Mouse (Mus musculus) limb, embryonic 10.5 days (tissue): Measurements from ENCODE around the gene Gm21970. TPM values are rescaled to one million over a fixed set of nuclear protein-coding genes. Genes with fewer than 3 reads are reported as not detected.
"Not testable (repeated sequence)": the region's sequence is repeated elsewhere in the genome, so short reads cannot be mapped to it uniquely, and the experiment has no call there.

ENCODE experiments used
- DNase-seq: peaks from one replicate; pipeline ENCODE4 v3.0.0-alpha.2; 2017; ENCODE audit warnings: low spot score
- H3K27ac ChIP-seq: fragments of 300-500 bp; sonication (generic); 2 replicates; pipeline ENCODE4 v1.5.1; 2016; ENCODE audit warnings: mild to moderate bottlenecking
- H3K27me3 ChIP-seq: fragments of 300-500 bp; sonication (generic); 2 replicates; pipeline ENCODE4 v1.6.1; 2016; ENCODE audit warnings: low read depth, mild to moderate bottlenecking; ENCODE audit not compliant: poor library complexity, severe bottlenecking
- H3K36me3 ChIP-seq: fragments of 300-500 bp; sonication (generic); 2 replicates; pipeline ENCODE4 v1.6.1; 2016; ENCODE audit warnings: mild to moderate bottlenecking, moderate library complexity
- H3K4me1 ChIP-seq: fragments of 300-500 bp; sonication (generic); 2 replicates; pipeline ENCODE4 v1.6.1; 2016
- H3K4me3 ChIP-seq: fragments of 300-500 bp; sonication (generic); 2 replicates; pipeline ENCODE4 v1.5.1; 2016; ENCODE audit warnings: mild to moderate bottlenecking, moderate library complexity
- H3K9me3 ChIP-seq: fragments of 300-500 bp; sonication (generic); replicated peaks from 2 replicates; pipeline ENCODE4 v1.6.1; 2016; ENCODE audit warnings: mild to moderate bottlenecking
- WGBS: fragments of 180-500 bp; shearing (Covaris S2); methylation state at CpG from one replicate; pipeline ENCODE4 v1.1.7; 2016; 5-methylcytosine and 5-hydroxymethylcytosine counted together
- polyA plus RNA-seq: library from polyadenylated mRNA; unstranded; fragments of >200 nt; fragmentation: Nextera tagmentation; extraction: Ambion mirVana; gene quantifications from 2 replicates; pipeline ENCODE4 v1.2.1, GENCODE M21; 2016

Gene Gm21970
- polyA plus RNA-seq, 1 experiment from 2014 or later: not detected

- peaks cover 16% of the 10 kb centered on the region for H3K4me1 ChIP-seq
- no peaks in the 10 kb centered on the region for H3K9me3 ChIP-seq
- WGBS: 92% methylated on average over 9 of the region's 9 CpGs
- H3K27ac ChIP-seq: no peak overlapping the region
- H3K27me3 ChIP-seq: no peaks in the 10 kb centered on the region
- H3K4me3 ChIP-seq: no peak overlapping the region
- no peak for DNase-seq
- H3K36me3 ChIP-seq: peaks cover 4% of the 10 kb centered on the region; the same call in 1 of the 2 replicates
Observed at GRCm38 (mm10) chr16:91415391-91416189, 24.1 kb downstream of the Gm21970 start.

- no peaks in the 10 kb centered on the region for H3K27me3 ChIP-seq
- 96% methylated on average over 6 of the region's 6 CpGs for WGBS
- no peak for DNase-seq
- H3K4me1 ChIP-seq: peaks cover 10% of the 10 kb centered on the region; the same call in 1 of the 2 replicates
- no peak overlapping the region for H3K27ac ChIP-seq
- no peaks in the 10 kb centered on the region for H3K9me3 ChIP-seq
- peaks cover 7% of the 10 kb centered on the region for H3K36me3 ChIP-seq
- no peak overlapping the region for H3K4me3 ChIP-seq
Observed at GRCm38 (mm10) chr16:91416357-91416756, 24.8 kb downstream of the Gm21970 start.

DNA sequence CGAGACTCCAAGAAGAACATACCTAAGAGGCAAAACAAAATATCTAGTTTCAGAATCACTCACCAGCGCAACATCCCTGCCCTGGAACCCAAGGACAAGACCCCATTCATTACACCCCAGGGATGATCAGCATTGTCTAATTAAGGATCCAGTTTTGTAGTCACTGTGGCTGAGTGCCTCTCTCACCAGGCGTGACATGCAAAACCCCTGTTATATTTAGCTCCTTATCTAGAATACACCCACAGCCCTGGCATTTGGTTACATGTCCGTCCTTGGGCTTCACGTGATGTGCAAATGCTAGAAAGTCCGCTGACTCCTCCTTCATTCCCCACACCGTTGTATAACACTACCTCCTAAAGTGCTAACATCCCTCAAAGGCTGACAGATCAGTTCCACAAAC lies 25.4 kb downstream of the Gm21970 start:
- Histone ChIP-seq H3K36me3 (peaks cover 9% of the 10 kb centered on the region), H3K27ac (no peak overlapping the region)
- 88% methylated on average over 7 of the region's 7 CpGs for WGBS

DNA sequence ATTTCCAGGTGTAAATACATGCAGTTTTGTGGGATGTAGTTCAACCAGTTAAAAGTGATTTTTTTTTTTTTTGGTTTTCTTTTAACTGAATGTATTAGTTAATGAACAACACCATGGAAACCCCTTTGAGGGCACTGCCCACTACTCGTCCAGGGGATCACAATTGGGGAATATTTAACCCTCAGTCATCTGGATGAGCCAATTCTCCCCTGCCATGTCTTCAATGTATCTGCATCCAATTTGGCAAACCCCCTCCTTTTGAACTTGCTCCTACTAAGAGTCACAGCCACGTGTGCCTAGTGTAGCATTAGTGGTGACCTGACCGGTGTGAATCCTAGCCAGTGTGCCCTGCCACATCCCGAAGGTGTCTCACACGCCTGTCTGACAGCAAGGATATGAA lies 27.0 kb downstream of the Gm21970 start:
- H3K9me3 ChIP-seq: no peaks in the 10 kb centered on the region
- 0 out of 2 replicates have a peak, but pooled peaks cover 1% of the 10 kb centered on the region for H3K4me1 ChIP-seq
- H3K36me3 ChIP-seq: peaks cover 9% of the 10 kb centered on the region
- H3K27me3 ChIP-seq: no peaks in the 10 kb centered on the region
- H3K27ac ChIP-seq: no peak overlapping the region
- H3K4me3 ChIP-seq: no peak overlapping the region
- WGBS: 83% methylated on average over 5 of the region's 5 CpGs
- DNase-seq: no peak

More for the DNA sequence above, 25.4 kb downstream of the Gm21970 start:
- Histone ChIP-seq H3K4me1 (peaks cover 10% of the 10 kb centered on the region; the same call in 1 of the 2 replicates), H3K27me3 (no peaks in the 10 kb centered on the region), H3K4me3 (no peak overlapping the region), H3K9me3 (no peaks in the 10 kb centered on the region)
- no peak for DNase-seq

DNA sequence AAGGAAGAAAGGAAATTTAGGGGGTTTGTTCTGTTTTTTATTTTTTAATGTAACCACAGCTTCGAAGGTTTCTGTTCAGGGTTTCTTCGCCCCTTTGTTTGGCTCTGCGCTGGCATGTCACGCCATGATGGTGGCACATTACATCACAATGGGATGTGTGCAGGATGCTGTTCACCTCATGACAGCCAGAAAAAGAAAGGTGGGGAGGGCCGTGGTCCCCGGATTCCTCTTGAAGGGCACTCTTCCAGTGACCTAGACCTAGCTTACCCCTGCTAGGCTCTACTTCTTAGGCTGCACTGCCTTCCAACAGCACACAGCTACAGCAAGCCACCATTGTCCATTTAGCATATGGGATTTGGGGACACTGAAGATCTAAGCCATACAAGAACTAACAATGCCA lies 34.3 kb downstream of the Gm21970 start:
- no peak overlapping the region for H3K27ac ChIP-seq
- 93% methylated on average over 6 of the region's 6 CpGs for WGBS
- no peak overlapping the region for H3K4me3 ChIP-seq
- peaks cover 14% of the 10 kb centered on the region for H3K36me3 ChIP-seq
- H3K9me3 ChIP-seq: no peaks in the 10 kb centered on the region
- no peaks in the 10 kb centered on the region for H3K27me3 ChIP-seq
- H3K4me1 ChIP-seq: peaks cover 14% of the 10 kb centered on the region
- DNase-seq: no peak

- no peak overlapping the region for H3K4me3 ChIP-seq
- WGBS: 82% methylated on average over 4 of the region's 4 CpGs
- DNase-seq: no peak
- peaks cover 14% of the 10 kb centered on the region for H3K4me1 ChIP-seq
- no peaks in the 10 kb centered on the region for H3K27me3 ChIP-seq
- H3K27ac ChIP-seq: no peak overlapping the region
- peaks cover 9% of the 10 kb centered on the region; the same call in 1 of the 2 replicates for H3K36me3 ChIP-seq
- no peaks in the 10 kb centered on the region for H3K9me3 ChIP-seq
Observed at GRCm38 (mm10) chr16:91426586-91426985, 35.1 kb downstream of the Gm21970 start.

DNA sequence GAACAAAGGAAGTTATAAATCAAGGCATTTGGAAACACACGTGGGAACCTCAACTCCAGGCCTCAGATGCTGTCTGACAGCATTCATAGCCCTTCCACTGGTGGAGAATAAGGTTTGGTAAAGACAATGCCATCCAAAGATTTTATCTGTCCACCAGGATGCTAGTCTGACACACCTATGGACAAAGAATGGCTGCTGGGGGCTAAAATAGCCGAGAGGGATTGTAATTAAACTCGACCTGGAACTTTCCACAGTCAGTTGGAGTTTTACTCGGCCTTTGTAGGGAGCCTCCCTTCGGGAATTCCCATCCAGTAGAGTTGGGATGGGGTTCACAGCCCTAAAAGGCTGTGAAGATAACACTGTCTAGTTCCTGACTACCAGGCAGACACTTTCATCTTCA lies 35.9 kb downstream of the Gm21970 start:
- Histone ChIP-seq H3K4me1 (peaks cover 14% of the 10 kb centered on the region), H3K4me3 (no peak overlapping the region), H3K9me3 (no peaks in the 10 kb centered on the region), H3K27me3 (no peaks in the 10 kb centered on the region), H3K36me3 (peaks cover 9% of the 10 kb centered on the region; the same call in 1 of the 2 replicates), H3K27ac (no peak overlapping the region)
- no peak for DNase-seq
- 72% methylated on average over 5 of the region's 5 CpGs for WGBS

- Histone ChIP-seq H3K27ac (no peak overlapping the region), H3K9me3 (no peaks in the 10 kb centered on the region), H3K4me1 (peaks cover 14% of the 10 kb centered on the region), H3K27me3 (no peaks in the 10 kb centered on the region), H3K4me3 (no peak overlapping the region), H3K36me3 (peaks cover 9% of the 10 kb centered on the region; the same call in 1 of the 2 replicates)
- WGBS: 71% methylated on average over 8 of the region's 8 CpGs
- DNase-seq: no peak
Observed at GRCm38 (mm10) chr16:91428259-91428865, 36.8 kb downstream of the Gm21970 start.

GRCm38 (mm10) chr16:91432720-91433328 lies 41.3 kb downstream of the Gm21970 start:
- Histone ChIP-seq H3K4me1 (peaks cover 9% of the 10 kb centered on the region), H3K4me3 (no peak overlapping the region), H3K9me3 (no peaks in the 10 kb centered on the region), H3K27me3 (no peaks in the 10 kb centered on the region), H3K27ac (no peak overlapping the region), H3K36me3 (no peaks in the 10 kb centered on the region)
- WGBS: 35% methylated on average over 5 of the region's 5 CpGs
- no peak for DNase-seq

DNA sequence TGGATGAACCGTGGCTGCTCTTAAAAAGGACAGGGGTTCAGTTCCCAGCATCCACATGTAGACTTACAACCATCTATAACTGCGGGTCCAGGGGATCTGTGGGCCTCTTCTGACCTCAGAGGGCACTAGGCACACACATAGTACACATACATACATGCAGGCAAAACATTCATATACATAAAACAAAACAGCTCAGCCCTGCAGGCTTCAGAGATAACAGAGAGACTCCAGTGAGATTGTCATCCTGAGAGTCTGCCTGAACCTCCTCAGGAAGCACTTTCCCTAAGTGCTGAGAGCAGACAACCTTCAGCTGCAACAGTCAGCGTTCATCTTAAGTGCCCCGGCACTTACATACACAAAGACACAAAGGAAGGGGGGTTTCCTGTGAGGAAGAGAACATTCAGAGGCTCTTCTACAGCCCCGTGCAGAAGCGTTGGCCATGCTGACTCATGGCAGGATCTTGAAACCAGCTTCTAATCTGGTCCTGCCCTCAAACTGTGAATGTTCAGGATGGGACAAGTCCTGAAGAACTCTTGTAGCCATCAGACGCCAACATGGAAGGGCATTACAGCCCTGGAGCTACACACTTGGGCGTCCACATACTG lies 41.9 kb downstream of the Gm21970 start:
- H3K4me3 ChIP-seq: no peak overlapping the region
- H3K27ac ChIP-seq: no peak overlapping the region
- H3K4me1 ChIP-seq: peaks cover 3% of the 10 kb centered on the region
- DNase-seq: no peak
- H3K27me3 ChIP-seq: no peaks in the 10 kb centered on the region
- 62% methylated on average over 8 of the region's 8 CpGs for WGBS
- no peaks in the 10 kb centered on the region for H3K9me3 ChIP-seq
- no peaks in the 10 kb centered on the region for H3K36me3 ChIP-seq

GRCm38 (mm10) chr16:91434119-91434518 lies 42.6 kb downstream of the Gm21970 start:
- Histone ChIP-seq H3K4me1 (0 out of 2 replicates have a peak, but pooled peaks cover 2% of the 10 kb centered on the region), H3K27me3 (no peaks in the 10 kb centered on the region), H3K9me3 (no peaks in the 10 kb centered on the region), H3K4me3 (no peak overlapping the region), H3K27ac (no peak overlapping the region), H3K36me3 (no peaks in the 10 kb centered on the region)
- DNase-seq: no peak
- 87% methylated on average over 3 of the region's 3 CpGs for WGBS

DNA sequence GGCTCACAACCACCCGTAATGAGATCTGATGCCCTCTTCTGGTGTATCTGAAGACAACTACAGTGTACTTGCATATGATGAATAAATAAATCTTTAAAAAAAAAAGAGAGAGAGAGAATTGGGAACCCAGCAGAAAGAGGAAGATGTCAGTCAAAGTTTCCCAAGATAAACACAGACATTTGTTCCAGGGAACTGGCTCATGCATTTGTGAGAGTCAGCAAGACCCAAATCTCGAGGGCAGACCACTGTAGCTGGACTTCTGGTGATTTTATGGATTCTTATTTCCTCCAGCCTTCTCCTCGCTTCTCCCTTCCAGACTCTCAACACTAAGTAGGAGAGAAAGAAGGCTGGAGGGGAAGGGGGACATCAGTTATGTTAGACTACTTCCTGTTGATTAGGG lies 46.6 kb downstream of the Gm21970 start:
- Histone ChIP-seq H3K27ac (no peak overlapping the region), H3K4me3 (no peak overlapping the region), H3K27me3 (no peaks in the 10 kb centered on the region), H3K4me1 (peaks cover 8% of the 10 kb centered on the region), H3K36me3 (no peaks in the 10 kb centered on the region), H3K9me3 (no peaks in the 10 kb centered on the region)
- no peak for DNase-seq
- whole genome bisulfite sequencing: 76% methylated on average over 3 of the region's 3 CpGs

GRCm38 (mm10) chr16:91438599-91438998 lies 47.1 kb downstream of the Gm21970 start:
- not testable (repeated sequence) for H3K36me3 ChIP-seq, H3K9me3 ChIP-seq, H3K4me3 ChIP-seq, H3K27ac ChIP-seq, DNase-seq, H3K27me3 ChIP-seq
- H3K4me1 ChIP-seq: peaks cover 11% of the 10 kb centered on the region
- WGBS: 77% methylated on average over 1 of the region's 1 CpGs
